Mouse (Mus musculus): ENCODE measurements at regions not wholly inside any gene's neighbourhood (a gene's known extent, or its start where the extent isn't known, plus 50 kb on each side); places are given as distances from the start of the nearest gene placed in this dataset.

DNA sequence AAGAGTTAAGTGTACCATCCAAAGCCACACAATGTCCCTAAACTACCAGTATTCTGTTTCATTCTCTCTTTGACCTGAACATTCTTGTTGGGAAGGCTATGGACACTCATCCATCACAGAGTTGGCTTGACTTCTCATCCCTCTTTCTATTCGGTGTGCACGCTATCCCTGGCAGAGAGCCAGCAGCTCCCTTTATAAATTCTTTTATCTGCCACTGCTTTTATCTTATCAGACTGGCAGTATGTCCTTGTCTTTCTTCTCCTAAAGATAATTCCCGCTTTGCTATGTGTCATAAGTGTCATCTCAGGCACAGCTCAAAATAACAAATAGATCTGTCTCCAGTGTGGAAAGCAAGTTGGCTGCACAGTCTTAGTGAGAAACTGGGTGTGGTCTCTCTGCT is 106.6 kb upstream of the Lipc start:
- no peak for DNase-seq (ENCODE audit: extremely low spot score, low spot score)

DNA sequence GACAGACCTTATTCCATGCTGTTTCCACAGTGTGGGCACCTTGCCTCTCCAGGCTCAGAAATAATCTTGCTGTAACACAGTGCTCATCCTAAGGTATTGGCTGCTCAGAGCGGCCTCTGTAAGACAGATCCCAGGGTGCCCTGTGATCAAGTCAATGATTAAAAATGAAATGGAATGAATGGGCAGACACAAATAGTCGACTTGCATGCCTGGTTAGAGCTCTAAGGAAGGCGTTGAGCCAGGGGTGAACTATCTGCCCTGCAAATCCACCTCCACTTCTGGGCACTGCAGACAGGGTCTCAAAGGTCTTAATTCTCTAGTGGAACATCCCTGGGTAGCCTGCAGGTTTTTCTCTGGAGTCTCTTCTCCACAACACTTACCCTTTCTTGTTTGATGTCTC is 104.8 kb upstream of the Lipc start:
- DNase-seq (ENCODE audit: extremely low spot score, low spot score) = no peak

DNA sequence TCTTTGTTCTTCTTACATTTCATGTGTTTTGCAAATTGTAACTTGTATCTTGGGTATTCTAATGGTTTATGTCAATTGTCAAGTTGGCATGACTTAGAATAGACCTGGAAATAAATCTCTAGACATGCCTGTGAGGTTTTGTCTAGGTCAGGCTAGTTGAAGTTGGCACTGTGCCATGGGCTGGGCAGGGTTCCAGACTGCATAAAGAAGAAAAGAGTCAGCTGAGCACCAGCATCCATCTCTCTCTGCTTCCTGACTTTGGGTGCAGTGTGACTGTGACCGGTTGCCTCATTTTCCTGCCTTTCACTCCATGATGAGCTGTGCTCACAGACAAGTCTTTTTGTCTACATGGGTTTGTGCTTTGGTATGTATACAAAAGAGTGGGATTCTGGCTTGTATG is 91.9 kb upstream of the Lipc start:
- DNase-seq (ENCODE audit: extremely low spot score, low spot score) = no peak

DNA sequence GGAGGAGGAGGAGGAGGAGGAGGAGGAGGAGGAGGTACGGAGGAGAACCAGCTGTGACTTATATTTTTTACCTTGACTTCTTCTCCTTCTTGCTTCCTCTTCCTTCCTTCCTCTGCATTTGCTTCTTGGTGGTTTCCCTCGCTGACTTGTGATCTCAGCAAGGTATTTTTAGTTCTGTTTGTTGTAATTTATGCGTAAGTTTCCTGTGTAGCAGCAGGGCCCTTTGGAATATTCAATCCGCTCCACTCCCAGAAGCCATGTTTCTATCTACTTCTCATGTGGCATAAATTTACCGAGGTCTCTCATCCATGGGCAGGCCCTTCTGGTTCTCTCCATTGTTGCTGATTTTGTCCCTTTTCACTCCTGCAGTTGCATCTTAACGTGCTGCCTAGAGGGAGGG is 83.3 kb upstream of the Lipc start:
- no peak for DNase-seq (ENCODE audit: extremely low spot score, low spot score)

DNA sequence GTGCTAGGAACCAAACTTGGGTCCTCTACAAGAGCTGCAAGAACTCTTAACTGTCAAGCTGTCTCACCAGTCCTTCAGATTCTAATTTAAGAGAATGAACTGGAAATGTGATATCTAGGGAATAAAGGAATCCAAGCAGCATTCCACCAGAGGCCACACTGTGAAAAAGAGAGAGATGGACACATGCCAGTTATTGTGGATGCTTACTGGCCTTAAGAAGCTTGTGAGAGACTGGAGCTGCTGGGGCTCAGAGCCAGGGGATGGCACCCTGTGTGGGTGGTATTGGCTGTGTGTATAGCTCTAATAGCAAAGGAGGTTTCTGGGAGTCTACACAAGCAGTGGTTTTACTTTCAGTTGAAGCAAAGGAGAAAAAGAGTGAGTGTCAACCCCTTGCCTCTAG is 80.1 kb upstream of the Lipc start:
- DNase-seq (ENCODE audit: extremely low spot score, low spot score) = no peak

DNA sequence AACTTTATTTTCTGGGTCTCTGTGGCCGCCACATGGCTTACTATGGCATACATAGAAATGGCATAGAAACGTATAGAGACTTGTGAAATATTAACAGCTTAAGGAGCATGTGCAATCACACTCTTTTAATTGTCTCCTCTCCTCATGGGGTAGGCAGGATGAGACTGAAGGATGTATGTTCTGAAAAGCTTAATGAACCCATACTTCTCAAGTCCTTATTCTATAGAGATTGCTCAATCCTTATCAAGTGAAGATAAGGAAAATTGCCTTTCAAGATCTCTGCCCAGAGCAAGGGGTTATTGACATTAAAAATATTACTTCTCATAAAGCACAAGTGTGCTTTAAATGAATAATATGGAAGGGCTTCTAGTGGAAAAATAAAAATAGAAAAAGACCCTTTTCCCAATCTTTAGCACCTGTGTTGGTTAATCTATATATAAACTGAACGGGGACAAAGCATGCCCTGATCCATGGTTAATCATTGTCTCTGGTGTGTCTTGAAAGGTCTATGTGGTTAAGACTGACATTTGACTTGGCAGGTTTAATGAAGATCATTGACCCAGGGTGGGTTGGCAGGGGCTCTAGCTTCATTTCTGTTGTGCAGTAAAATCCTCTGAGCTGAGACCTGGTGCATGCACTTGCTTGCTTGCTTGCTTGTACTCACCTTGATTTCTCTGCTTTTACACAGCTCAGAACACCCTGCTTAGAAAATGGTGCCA is 78.3 kb upstream of the Lipc start:
- DNase-seq (ENCODE audit: extremely low spot score, low spot score) = peak; percentile 0

DNA sequence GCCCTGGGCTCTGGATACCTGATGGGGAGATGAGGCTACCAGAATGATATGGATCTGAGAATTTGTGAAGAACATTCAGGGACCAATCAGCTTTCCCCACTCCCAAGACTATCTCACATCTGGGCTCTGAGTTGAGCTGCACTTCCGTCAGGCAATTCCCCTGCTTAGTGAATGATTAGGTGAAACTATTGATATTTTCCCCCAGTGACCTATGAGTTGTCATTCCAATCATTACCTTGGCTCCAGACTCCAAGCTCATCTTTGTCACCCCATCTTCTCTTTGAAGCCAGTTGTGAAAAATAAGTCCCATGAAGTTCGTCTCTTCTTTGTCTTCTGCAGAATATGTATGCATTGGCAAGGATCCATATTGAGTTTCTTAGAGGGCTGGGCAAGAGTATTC is 76.1 kb upstream of the Lipc start:
- no peak for DNase-seq (ENCODE audit: extremely low spot score, low spot score)

DNA sequence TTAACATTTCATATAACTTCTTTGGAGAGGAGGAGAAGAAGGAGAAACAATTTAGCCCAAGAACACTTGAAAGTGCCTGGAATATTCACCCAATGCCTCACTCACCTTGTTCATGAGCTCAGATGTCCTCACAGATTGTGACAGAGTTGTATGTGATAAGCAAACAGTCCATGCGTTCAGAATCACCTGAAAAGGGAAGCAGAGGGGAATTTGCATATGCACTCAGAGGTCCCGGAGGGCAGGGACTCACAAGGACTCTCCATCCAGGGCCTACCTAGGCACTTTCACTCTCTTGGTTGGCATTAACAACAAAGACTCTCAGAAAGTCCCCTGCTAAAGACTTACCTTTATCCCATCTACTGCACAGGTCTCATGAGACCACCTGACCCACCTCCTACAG is 75.6 kb upstream of the Lipc start:
- no peak for DNase-seq (ENCODE audit: extremely low spot score, low spot score)

DNA sequence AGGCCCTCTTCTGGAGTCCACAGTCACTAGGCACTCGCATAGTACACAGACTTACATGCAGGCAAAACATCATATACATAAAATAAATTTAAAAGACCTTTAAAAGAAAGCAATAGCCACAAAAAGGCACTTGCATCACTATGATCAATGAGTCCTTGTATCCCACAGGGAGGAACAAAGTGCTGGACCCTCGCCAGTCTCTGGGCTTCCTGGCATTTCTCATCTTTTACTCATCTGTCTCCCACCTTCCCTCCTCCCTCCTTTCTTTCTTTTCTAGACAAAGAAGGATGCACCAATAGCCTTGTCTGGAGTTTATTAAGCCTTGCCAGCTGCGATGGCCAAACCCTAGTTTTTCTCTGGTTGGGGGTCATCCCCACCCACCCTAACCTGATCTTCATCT is 73.2 kb upstream of the Lipc start:
- no peak for DNase-seq (ENCODE audit: extremely low spot score, low spot score)

DNA sequence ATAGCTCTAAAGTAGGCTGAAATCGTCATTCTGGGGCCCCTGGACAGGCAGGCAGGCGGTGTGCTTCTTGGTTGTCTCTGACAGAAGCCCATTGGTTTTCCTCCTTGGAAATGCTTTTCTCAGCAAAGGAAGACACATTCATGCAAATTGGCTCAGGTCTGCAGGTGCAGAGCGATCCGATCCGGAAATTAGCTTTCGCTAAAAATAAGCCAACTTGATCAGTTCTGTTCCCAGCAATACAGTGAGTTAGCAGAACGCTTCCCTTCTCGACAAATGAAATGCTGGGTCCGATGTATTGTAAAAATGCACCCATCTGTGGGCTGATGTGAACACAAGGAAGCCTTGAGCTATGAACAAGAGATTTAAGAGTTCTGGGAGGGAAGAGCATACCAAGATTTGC is 66.2 kb upstream of the Lipc start:
- DNase-seq (ENCODE audit: extremely low spot score, low spot score) = no peak

DNA sequence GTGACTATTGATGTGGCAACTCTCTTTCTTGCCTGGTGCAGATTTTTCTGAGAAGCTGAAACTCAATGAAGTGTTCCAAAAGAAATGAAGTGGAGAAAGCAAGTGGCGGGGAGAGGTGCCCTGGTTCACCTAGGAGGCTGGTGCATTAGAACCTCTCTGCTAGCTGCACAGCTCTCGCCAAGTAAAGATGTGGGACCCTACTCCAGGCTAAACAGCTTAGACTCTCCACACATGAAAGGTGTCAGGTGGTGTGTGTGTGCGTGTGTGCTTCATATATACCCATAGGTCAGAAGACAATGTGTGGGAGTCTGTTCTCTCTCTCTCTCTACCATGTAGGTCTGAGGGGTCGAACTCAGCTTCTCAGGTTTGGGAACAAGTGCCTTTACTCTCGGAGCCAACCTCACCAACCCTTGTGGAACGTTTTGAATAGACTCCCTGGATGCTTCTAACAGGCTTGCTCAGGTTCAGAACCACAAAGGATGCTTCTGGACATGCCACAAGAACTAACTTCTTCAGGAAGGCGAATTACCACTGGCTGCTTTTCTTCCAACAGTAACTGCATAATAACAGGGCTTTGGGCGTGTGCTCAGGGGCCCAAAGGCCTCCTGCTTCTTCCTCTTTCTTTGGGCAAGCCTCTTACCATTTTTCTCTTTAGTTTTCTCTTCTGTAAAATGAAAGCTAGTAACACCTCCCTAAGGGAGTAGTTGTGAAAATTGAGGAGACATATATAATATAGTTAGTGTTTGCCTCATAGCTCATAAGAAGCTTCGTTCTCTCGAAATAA is 65.6 kb upstream of the Lipc start:
- DNase-seq (ENCODE audit: extremely low spot score, low spot score) = no peak

DNA sequence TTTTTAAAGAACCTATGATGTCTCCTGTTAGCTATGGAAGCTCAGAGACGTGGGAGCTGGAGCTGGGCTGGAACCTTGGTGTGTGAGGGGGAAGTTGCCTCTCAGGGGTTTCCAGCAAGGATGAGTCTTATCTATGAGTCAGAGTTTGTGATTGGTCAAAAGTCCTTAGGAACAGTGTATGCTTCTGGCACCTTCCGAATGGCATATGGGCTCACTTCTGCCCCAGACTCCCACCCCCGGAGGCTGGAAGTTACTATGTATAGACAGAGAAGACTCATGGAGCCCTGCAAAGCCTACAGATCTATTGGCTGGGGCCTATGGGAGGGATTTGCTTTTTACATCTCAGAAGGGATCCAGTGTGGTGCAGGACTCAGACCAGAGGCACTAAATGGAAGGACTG is 63.9 kb upstream of the Lipc start:
- no peak for DNase-seq (ENCODE audit: extremely low spot score, low spot score)

DNA sequence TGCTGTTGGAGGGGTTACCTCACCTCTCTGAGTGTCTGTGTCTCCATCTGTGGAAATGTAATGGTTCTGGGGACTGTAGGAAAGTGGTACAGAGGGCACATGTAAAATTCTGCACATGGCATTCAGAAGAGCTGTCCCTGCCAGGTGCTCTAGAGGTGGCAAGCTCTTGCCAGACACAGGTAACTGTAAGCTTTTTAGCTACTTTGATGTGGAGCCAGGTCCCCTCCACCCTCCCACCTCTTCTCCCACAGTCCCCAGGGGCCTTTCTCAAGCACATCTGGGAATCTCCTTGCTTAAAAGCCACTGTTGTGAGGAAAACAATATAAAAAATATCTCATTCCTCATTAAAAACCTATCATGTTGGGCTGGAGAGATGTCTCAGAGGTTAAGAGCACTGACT is 63.4 kb upstream of the Lipc start:
- no peak for DNase-seq (ENCODE audit: extremely low spot score, low spot score)

DNA sequence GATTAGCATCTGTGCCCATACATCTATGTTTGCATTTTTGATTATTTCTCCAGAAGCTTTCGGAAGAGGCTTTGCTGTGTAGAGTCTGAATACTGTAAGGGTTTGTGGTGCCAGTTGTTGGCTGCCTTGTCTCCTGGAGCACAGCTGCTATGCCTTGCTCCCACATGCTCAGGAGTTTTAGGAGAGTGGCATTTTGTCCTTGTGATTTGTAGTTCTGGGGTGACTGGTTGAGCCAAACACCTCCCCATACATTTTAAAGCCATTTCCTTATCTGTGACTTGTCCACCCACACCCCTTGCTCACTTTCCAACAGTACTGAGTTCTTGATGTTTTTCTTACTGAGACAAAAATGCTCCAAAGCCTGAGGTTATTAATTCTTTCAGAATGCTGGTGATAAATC is 60.4 kb upstream of the Lipc start:
- no peak for DNase-seq (ENCODE audit: extremely low spot score, low spot score)

DNA sequence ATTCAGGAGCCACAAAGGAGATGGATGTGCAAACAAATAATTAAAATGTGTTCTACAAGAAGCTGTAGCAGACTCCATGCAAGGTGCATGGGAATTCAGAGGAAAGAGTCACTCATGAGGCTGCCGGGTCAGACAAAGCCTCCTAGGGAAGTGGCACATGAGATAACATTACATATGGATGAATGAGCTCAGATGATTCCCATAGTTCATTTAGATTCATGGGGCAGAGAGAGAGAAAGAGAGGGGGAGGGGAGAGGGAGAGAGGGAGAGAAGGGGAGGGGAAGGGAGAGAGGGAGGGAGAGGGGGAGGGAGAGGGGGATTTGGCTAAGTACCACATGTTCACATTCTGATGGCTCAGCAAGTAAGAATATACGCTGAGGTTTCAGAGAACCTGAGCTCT is 52.6 kb upstream of the Lipc start:
- DNase-seq (ENCODE audit: extremely low spot score, low spot score) = no peak

All from neural tube, embryonic 10.5 days (tissue).